ENCODE assay signal across 30 mouse cellular contexts in genomic region chr3:38382743-38383142, GRCm38 (mm10).
DNase-seq lines count a peak whose midpoint lies in the region; ATAC-seq and TF ChIP-seq lines count a peak whose summit lies in the region.
"Had no signal": no experiment of that assay in that cellular context is flagged by ENCODE, and none has a peak within 500 bp of the region (broad histone marks: within the 10 kb centered on the region; RNA-seq: fewer than 3 reads in every experiment).

No protein-coding gene starts in this region.

- ATAC-seq in embryonic facial prominence, embryonic 14.5 days (ENCODE audit: low read depth) = no peak
- no peak for ATAC-seq in midbrain, embryonic 11.5 days (ENCODE audit: low FRiP score)
- no peak for ATAC-seq in midbrain, postnatal 0 days (ENCODE audit: low FRiP score)
- ATAC-seq: forebrain, embryonic 15.5 days; inflammation-experienced regulatory T-cells, adult 6 months; midbrain, embryonic 13.5 days had no signal

- DNase-seq in embryonic facial prominence, embryonic 14.5 days (ENCODE audit: low spot score) = peak; percentile 17
- DNase-seq in embryonic facial prominence, embryonic 10.5 days (ENCODE audit: low spot score) = no peak
- peak; percentile 62 for DNase-seq in midbrain, embryonic 11.5 days (ENCODE audit: low spot score, missing footprints)
- no peak for DNase-seq in midbrain, postnatal 0 days (ENCODE audit: low spot score)
- DNase-seq in adrenal gland, postnatal 14 days = peak; percentile 39
- no peak for DNase-seq in urinary bladder, postnatal 4 days (ENCODE audit: low spot score in 2 of 2)
- DNase-seq in right cerebral cortex, postnatal 10 days (ENCODE audit: low spot score in 2 of 2) = no peak
- DNase-seq: cerebellum, adult 18-20 months; cerebellum, postnatal 10 days; gastrocnemius, adult 2 months; heart, adult 2 months; heart, postnatal 10 days; kidney, adult 11 months; kidney, postnatal 14 days; liver; lung, postnatal 4 days; right cerebral cortex, postnatal 25 days; thymus, adult 18-20 months; thymus, postnatal 25 days had no signal

- no peak overlapping the region for H3K4me2 ChIP-seq in embryonic facial prominence, embryonic 14.5 days (ENCODE audit: low read depth, low read length)
- H3K4me2 ChIP-seq in midbrain, embryonic 11.5 days = no peak overlapping the region
- H3K4me2 ChIP-seq in midbrain, postnatal 0 days (ENCODE audit: low read depth, low read length, poor library complexity, severe bottlenecking) = no peak overlapping the region
- H3K4me2 ChIP-seq: forebrain, embryonic 15.5 days; heart, embryonic 13.5 days; hindbrain, embryonic 15.5 days; liver, embryonic 15.5 days; midbrain, embryonic 13.5 days; stomach, embryonic 15.5 days had no signal

- H3K4me1 ChIP-seq in embryonic facial prominence, embryonic 14.5 days (ENCODE audit: control insufficient read depth, insufficient read depth, low read length) = no peaks in the 10 kb centered on the region
- no peaks in the 10 kb centered on the region for H3K4me1 ChIP-seq in embryonic facial prominence, embryonic 10.5 days
- no peaks in the 10 kb centered on the region for H3K4me1 ChIP-seq in midbrain, embryonic 11.5 days (ENCODE audit: control insufficient read depth, insufficient read depth, low read length)
- H3K4me1 ChIP-seq in midbrain, postnatal 0 days (ENCODE audit: insufficient read depth, low read length) = no peaks in the 10 kb centered on the region
- H3K4me1 ChIP-seq: forebrain, embryonic 10.5 days; forebrain, embryonic 15.5 days; hindbrain, embryonic 10.5 days; hindbrain, embryonic 15.5 days; liver, embryonic 15.5 days; megakaryocyte, embryonic 14.5 days; midbrain, embryonic 13.5 days; stomach, embryonic 15.5 days had no signal

- 58% methylated on average over 3 of the region's 3 CpGs for WGBS in embryonic facial prominence, embryonic 14.5 days
- WGBS in embryonic facial prominence, embryonic 10.5 days = 85% methylated on average over 3 of the region's 3 CpGs
- WGBS in midbrain, embryonic 11.5 days = 86% methylated on average over 3 of the region's 3 CpGs
- WGBS in midbrain, postnatal 0 days = 74% methylated on average over 3 of the region's 3 CpGs

- H3K9ac ChIP-seq in embryonic facial prominence, embryonic 14.5 days (ENCODE audit: low read depth, low read length) = no peak overlapping the region
- no peak overlapping the region for H3K9ac ChIP-seq in midbrain, embryonic 11.5 days (ENCODE audit: low read length)
- no peak overlapping the region for H3K9ac ChIP-seq in midbrain, postnatal 0 days (replicated peaks; ENCODE audit: low read length, poor library complexity, severe bottlenecking)
- H3K9ac ChIP-seq: forebrain, embryonic 15.5 days; heart, embryonic 13.5 days; hindbrain, embryonic 15.5 days; liver, embryonic 15.5 days; midbrain, embryonic 13.5 days; stomach, embryonic 15.5 days had no signal

- peaks cover 4% of the 10 kb centered on the region; the same call in 1 of the 2 replicates for H3K9me3 ChIP-seq in embryonic facial prominence, embryonic 14.5 days (ENCODE audit: control insufficient read depth, low read length)
- no peaks in the 10 kb centered on the region for H3K9me3 ChIP-seq in embryonic facial prominence, embryonic 10.5 days
- no peaks in the 10 kb centered on the region for H3K9me3 ChIP-seq in midbrain, embryonic 11.5 days (ENCODE audit: control insufficient read depth, low read length)
- 0 out of 2 replicates have a peak, but pooled peaks cover 5% of the 10 kb centered on the region for H3K9me3 ChIP-seq in midbrain, postnatal 0 days (ENCODE audit: low read length)
- H3K9me3 ChIP-seq: forebrain, embryonic 10.5 days; forebrain, embryonic 15.5 days; heart, embryonic 13.5 days; hindbrain, embryonic 10.5 days; hindbrain, embryonic 15.5 days; liver, embryonic 15.5 days; megakaryocyte, embryonic 14.5 days; stomach, embryonic 15.5 days had no signal

- no peak overlapping the region for H3K27ac ChIP-seq in embryonic facial prominence, embryonic 14.5 days (replicated peaks; ENCODE audit: low read depth, low read length)
- no peak overlapping the region for H3K27ac ChIP-seq in embryonic facial prominence, embryonic 10.5 days (replicated peaks)
- H3K27ac ChIP-seq in midbrain, embryonic 11.5 days (ENCODE audit: low read depth, low read length) = no peak overlapping the region
- H3K27ac ChIP-seq in midbrain, postnatal 0 days (ENCODE audit: low read depth, low read length) = no peak overlapping the region
- H3K27ac ChIP-seq: forebrain, embryonic 10.5 days; forebrain, embryonic 15.5 days; gastrocnemius, adult 2 months; heart, adult 2 months; hindbrain, embryonic 10.5 days; hindbrain, embryonic 15.5 days; liver, embryonic 15.5 days; midbrain, embryonic 13.5 days had no signal

- H3K27me3 ChIP-seq in embryonic facial prominence, embryonic 14.5 days (replicated peaks; ENCODE audit: control insufficient read depth, insufficient read depth, low read length) = no peaks in the 10 kb centered on the region
- H3K27me3 ChIP-seq in embryonic facial prominence, embryonic 10.5 days (replicated peaks; ENCODE audit: low read depth, poor library complexity, severe bottlenecking) = no peaks in the 10 kb centered on the region
- H3K27me3 ChIP-seq in midbrain, embryonic 11.5 days (ENCODE audit: control insufficient read depth, insufficient read depth, low read length) = no peaks in the 10 kb centered on the region
- no peaks in the 10 kb centered on the region for H3K27me3 ChIP-seq in midbrain, postnatal 0 days (ENCODE audit: insufficient read depth, low read length)
- H3K27me3 ChIP-seq: CH12.LX; forebrain, embryonic 15.5 days; heart, embryonic 13.5 days; hindbrain, embryonic 15.5 days; liver, embryonic 15.5 days; megakaryocyte, embryonic 14.5 days; stomach, embryonic 15.5 days had no signal

- H3K36me3 ChIP-seq in embryonic facial prominence, embryonic 14.5 days (ENCODE audit: control insufficient read depth, insufficient read depth, low read length) = no peaks in the 10 kb centered on the region
- H3K36me3 ChIP-seq in embryonic facial prominence, embryonic 10.5 days (replicated peaks) = no peaks in the 10 kb centered on the region
- no peaks in the 10 kb centered on the region for H3K36me3 ChIP-seq in midbrain, embryonic 11.5 days (ENCODE audit: control insufficient read depth, insufficient read depth, low read length)
- no peaks in the 10 kb centered on the region for H3K36me3 ChIP-seq in midbrain, postnatal 0 days (ENCODE audit: insufficient read depth, low read length)
- H3K36me3 ChIP-seq: forebrain, embryonic 10.5 days; forebrain, embryonic 15.5 days; heart, embryonic 13.5 days; hindbrain, embryonic 10.5 days; hindbrain, embryonic 15.5 days; liver, embryonic 15.5 days; midbrain, embryonic 13.5 days; stomach, embryonic 15.5 days had no signal

- no peak overlapping the region for H3K4me3 ChIP-seq in embryonic facial prominence, embryonic 14.5 days (ENCODE audit: low read depth, low read length)
- no peak overlapping the region for H3K4me3 ChIP-seq in embryonic facial prominence, embryonic 10.5 days
- H3K4me3 ChIP-seq in midbrain, embryonic 11.5 days (ENCODE audit: low read depth, low read length) = no peak overlapping the region
- no peak overlapping the region for H3K4me3 ChIP-seq in midbrain, postnatal 0 days (ENCODE audit: low read depth, low read length)
- H3K4me3 ChIP-seq: forebrain, embryonic 10.5 days; forebrain, embryonic 15.5 days; gastrocnemius, adult 2 months; heart, adult 2 months; heart, embryonic 13.5 days; hindbrain, embryonic 10.5 days; hindbrain, embryonic 15.5 days; liver, embryonic 15.5 days; megakaryocyte, embryonic 14.5 days; midbrain, embryonic 13.5 days; stomach, embryonic 15.5 days had no signal

- no peak for TF ChIP-seq CTCF in midbrain, postnatal 0 days (IDR thresholded peaks at IDR 0.05)

Comparison
In these comparisons a context has a peak if more than half of its experiments do, and no peak if none do; other contexts are left out.
1. DNase-seq: peak in embryonic facial prominence, embryonic 14.5 days (single experiment), midbrain, embryonic 11.5 days (single experiment) and adrenal gland, postnatal 14 days (single experiment); none in embryonic facial prominence, embryonic 10.5 days (single experiment), midbrain, postnatal 0 days (single experiment), urinary bladder, postnatal 4 days (0 of 2) and right cerebral cortex, postnatal 10 days (0 of 2).